9 mouse cellular contexts compared by ENCODE assay signal in genomic region chr13:9929978-9930377, GRCm38 (mm10).
DNase-seq lines count a peak whose midpoint lies in the region; ATAC-seq lines count a peak whose summit lies in the region.
"Had no signal": no experiment of that assay in that cellular context is flagged by ENCODE, and none has a peak within 500 bp of the region (broad histone marks: within the 10 kb centered on the region; RNA-seq: fewer than 3 reads in every experiment).

No protein-coding gene starts in this region.

- WGBS in hindbrain, embryonic 13.5 days: 29% methylated on average over 2 of the region's 2 CpGs

- H3K9me3 ChIP-seq in hindbrain, embryonic 13.5 days: no peaks in the 10 kb centered on the region
- H3K9me3 ChIP-seq: liver, embryonic 15.5 days had no signal

- no peak overlapping the region for H3K4me3 ChIP-seq in hindbrain, embryonic 13.5 days
- H3K4me3 ChIP-seq: liver, embryonic 15.5 days had no signal

- no peak overlapping the region for H3K9ac ChIP-seq in hindbrain, embryonic 13.5 days
- H3K9ac ChIP-seq: liver, embryonic 15.5 days had no signal

- H3K4me1 ChIP-seq in hindbrain, embryonic 13.5 days (replicated peaks): peaks cover 6% of the 10 kb centered on the region; the same call in 1 of the 2 replicates
- H3K4me1 ChIP-seq: liver, embryonic 15.5 days had no signal

- H3K27ac ChIP-seq in hindbrain, embryonic 13.5 days: no peak overlapping the region
- H3K27ac ChIP-seq: liver, embryonic 15.5 days had no signal

- ATAC-seq in hindbrain, embryonic 13.5 days (ENCODE audit: low FRiP score): peak; percentile 60
- peak; percentile 46 for ATAC-seq in megakaryocyte progenitor cell, adult 5-6 weeks (replicated peaks; ENCODE audit: poor library complexity)
- ATAC-seq in megakaryocyte, adult 5-6 weeks (ENCODE audit: poor library complexity, severe bottlenecking): no peak
- ATAC-seq in inflammation-experienced regulatory T-cells, adult 6 months: no peak

- H3K4me2 ChIP-seq in hindbrain, embryonic 13.5 days: no peak overlapping the region
- H3K4me2 ChIP-seq: liver, embryonic 15.5 days had no signal

- H3K27me3 ChIP-seq in hindbrain, embryonic 13.5 days: no peaks in the 10 kb centered on the region
- H3K27me3 ChIP-seq: liver, embryonic 15.5 days had no signal

- no peaks in the 10 kb centered on the region for H3K36me3 ChIP-seq in hindbrain, embryonic 13.5 days
- H3K36me3 ChIP-seq: liver, embryonic 15.5 days had no signal

- peak; percentile 11 for DNase-seq in gastrocnemius, adult 18-20 months (ENCODE audit: low spot score)
- no peak for DNase-seq in gastrocnemius, postnatal 25 days
- DNase-seq in brain, adult 2 months (ENCODE audit: low read depth, low spot score): peak; percentile 74
- no peak for DNase-seq in urinary bladder, adult 2 months (ENCODE audit: low spot score)

Comparison
In these comparisons a context has a peak if more than half of its experiments do, and no peak if none do; other contexts are left out.
1. DNase-seq: peak in gastrocnemius, adult 18-20 months (single experiment) and brain, adult 2 months (single experiment); none in gastrocnemius, postnatal 25 days (single experiment) and urinary bladder, adult 2 months (single experiment).
2. ATAC-seq: peak in hindbrain, embryonic 13.5 days (single experiment) and megakaryocyte progenitor cell, adult 5-6 weeks (single experiment); none in megakaryocyte, adult 5-6 weeks (single experiment) and inflammation-experienced regulatory T-cells, adult 6 months (single experiment).